Mouse (Mus musculus): Measurements from ENCODE around the gene Plekhj1. TPM values are rescaled to one million over a fixed set of nuclear protein-coding genes. Genes with fewer than 3 reads are reported as not detected.
A peak's percentile ranks its signal among the peaks of the same experiment; 100 is the strongest.

The Plekhj1 gene
- polyA plus RNA-seq, 1 experiment from 2014 or later: 142 TPM

DNA sequence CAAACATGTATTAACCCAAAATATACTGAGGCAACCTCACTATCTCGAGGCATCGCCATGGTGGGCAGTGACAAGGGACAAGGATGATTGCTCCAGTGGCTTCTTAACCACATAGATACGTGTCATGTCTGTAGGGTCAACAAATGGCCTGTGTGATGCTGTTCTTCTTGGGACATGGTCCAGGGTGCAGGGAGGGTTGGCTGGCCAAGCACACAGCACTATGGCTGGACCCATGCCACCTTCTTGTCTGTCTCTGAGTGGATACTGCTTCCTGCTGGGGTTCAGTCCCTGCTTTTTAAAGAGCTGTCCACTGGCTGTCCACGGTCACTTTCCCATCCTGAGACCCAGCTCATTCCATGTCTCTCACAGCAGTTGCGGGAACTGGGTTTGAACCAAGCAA lies 21.3 kb downstream of the Plekhj1 start:
- H3K4me3 ChIP-seq (ENCODE audit: low read depth, low read length): no peak overlapping the region
- no peaks in the 10 kb centered on the region for H3K4me1 ChIP-seq (replicated peaks; ENCODE audit: control insufficient read depth, insufficient read depth, low read length)
- 96% methylated on average over 5 of the region's 5 CpGs for WGBS
- H3K4me2 ChIP-seq (replicated peaks; ENCODE audit: low read depth, low read length): no peak overlapping the region
- no peak for DNase-seq (ENCODE audit: low spot score)
- no peaks in the 10 kb centered on the region for H3K27me3 ChIP-seq (ENCODE audit: control insufficient read depth, insufficient read depth, low read length)
- ATAC-seq (ENCODE audit: low FRiP score): no peak
- H3K9ac ChIP-seq (ENCODE audit: low read depth, low read length): no peak overlapping the region
- H3K36me3 ChIP-seq (ENCODE audit: control insufficient read depth, insufficient read depth, low read length): peaks cover 6% of the 10 kb centered on the region
- no peaks in the 10 kb centered on the region for H3K9me3 ChIP-seq (ENCODE audit: control insufficient read depth, low read length)
- H3K27ac ChIP-seq (ENCODE audit: low read depth, low read length): no peak overlapping the region

DNA sequence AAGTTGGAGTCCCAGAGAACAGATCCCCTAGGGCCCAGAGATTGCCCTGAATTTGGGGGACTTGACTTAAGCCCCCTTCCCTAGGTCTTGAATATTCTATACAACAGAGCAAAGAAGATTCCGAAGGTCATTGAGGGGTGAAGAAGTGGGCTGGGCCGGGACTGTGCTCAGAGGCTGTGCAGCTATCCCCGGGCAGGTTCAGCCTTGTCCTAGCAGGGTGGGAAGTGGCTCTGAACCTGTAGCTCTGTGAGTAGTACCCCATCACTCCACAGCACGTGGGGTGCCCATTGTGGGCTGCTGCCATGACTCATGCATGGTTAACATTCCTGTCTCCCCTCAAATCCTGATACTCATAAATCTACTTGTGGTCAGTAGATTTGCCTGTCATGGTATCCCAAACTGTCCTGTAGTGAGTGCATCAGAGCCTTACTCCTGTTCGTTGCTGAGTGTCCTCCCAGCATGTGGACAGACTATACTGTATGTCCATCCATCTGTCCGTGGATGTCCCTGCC lies 22.0 kb downstream of the Plekhj1 start:
- Histone ChIP-seq H3K27ac (ENCODE audit: low read depth, low read length) (no peak overlapping the region), H3K36me3 (ENCODE audit: control insufficient read depth, insufficient read depth, low read length) (peaks cover 3% of the 10 kb centered on the region)
- 88% methylated on average over 6 of the region's 6 CpGs for WGBS

DNA sequence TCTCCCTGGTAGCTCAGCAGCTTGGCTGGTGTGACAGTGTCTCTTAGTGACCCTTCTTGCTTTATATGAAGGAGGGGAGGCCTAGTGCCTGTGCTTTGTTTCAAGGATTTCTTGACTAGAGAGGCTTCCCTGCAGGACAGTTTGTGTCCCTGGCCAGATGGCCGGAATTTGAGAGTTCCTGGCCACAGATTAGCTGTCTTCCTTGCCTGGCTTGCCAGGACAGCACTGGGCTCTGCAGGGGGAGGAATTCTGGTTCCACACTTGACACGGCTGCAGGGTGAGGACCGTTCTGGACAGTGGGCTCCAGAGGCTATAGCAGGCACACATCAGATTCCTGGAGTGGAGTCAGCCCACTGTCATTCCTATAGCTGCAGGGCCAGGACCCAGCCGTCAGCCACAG lies 22.7 kb downstream of the Plekhj1 start:
- Histone ChIP-seq H3K27ac (ENCODE audit: low read depth, low read length) (no peak overlapping the region), H3K9me3 (ENCODE audit: control insufficient read depth, low read length) (no peaks in the 10 kb centered on the region), H3K4me3 (ENCODE audit: low read depth, low read length) (no peak overlapping the region), H3K4me2 (replicated peaks; ENCODE audit: low read depth, low read length) (no peak overlapping the region), H3K27me3 (ENCODE audit: control insufficient read depth, insufficient read depth, low read length) (no peaks in the 10 kb centered on the region), H3K36me3 (ENCODE audit: control insufficient read depth, insufficient read depth, low read length) (peaks cover 7% of the 10 kb centered on the region; the same call in 1 of the 2 replicates), H3K4me1 (replicated peaks; ENCODE audit: control insufficient read depth, insufficient read depth, low read length) (no peaks in the 10 kb centered on the region), H3K9ac (ENCODE audit: low read depth, low read length) (no peak overlapping the region)
- ATAC-seq (ENCODE audit: low FRiP score) (no peak), DNase-seq (ENCODE audit: low spot score) (no peak)
- WGBS: 91% methylated on average over 4 of the region's 4 CpGs

More for the DNA sequence above, 22.0 kb downstream of the Plekhj1 start:
- Histone ChIP-seq H3K4me3 (ENCODE audit: low read depth, low read length) (no peak overlapping the region), H3K9me3 (ENCODE audit: control insufficient read depth, low read length) (no peaks in the 10 kb centered on the region), H3K4me2 (replicated peaks; ENCODE audit: low read depth, low read length) (no peak overlapping the region), H3K27me3 (ENCODE audit: control insufficient read depth, insufficient read depth, low read length) (no peaks in the 10 kb centered on the region), H3K4me1 (replicated peaks; ENCODE audit: control insufficient read depth, insufficient read depth, low read length) (no peaks in the 10 kb centered on the region), H3K9ac (ENCODE audit: low read depth, low read length) (no peak overlapping the region)
- DNase-seq (ENCODE audit: low spot score) (no peak), ATAC-seq (ENCODE audit: low FRiP score) (no peak)

DNA sequence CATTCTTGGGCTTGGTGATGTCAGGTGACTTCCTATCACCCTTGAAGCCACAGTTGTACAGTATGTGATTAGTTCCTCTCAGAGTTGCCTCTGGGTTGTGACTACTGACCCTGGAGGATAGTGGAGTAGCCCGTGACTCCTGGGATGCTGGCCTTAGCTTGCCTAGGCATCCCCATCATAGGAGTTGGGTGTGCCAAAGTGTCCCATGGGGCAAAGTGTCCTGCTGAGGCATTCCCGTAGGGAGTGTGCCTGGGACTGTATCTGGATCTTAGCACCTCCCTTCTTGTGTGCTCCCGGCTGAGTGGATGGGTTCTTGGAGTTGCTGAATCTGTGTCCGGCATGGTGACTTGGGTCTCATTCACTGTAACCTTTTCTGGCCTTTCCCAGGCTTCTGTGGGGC lies 23.4 kb downstream of the Plekhj1 start:
- Histone ChIP-seq H3K4me3 (ENCODE audit: low read depth, low read length) (no peak overlapping the region), H3K9me3 (ENCODE audit: control insufficient read depth, low read length) (no peaks in the 10 kb centered on the region), H3K4me2 (replicated peaks; ENCODE audit: low read depth, low read length) (no peak overlapping the region), H3K4me1 (replicated peaks; ENCODE audit: control insufficient read depth, insufficient read depth, low read length) (no peaks in the 10 kb centered on the region), H3K27ac (ENCODE audit: low read depth, low read length) (no peak overlapping the region), H3K36me3 (ENCODE audit: control insufficient read depth, insufficient read depth, low read length) (peaks cover 7% of the 10 kb centered on the region; the same call in 1 of the 2 replicates), H3K27me3 (ENCODE audit: control insufficient read depth, insufficient read depth, low read length) (no peaks in the 10 kb centered on the region), H3K9ac (ENCODE audit: low read depth, low read length) (no peak overlapping the region)
- ATAC-seq (ENCODE audit: low FRiP score) (no peak), DNase-seq (ENCODE audit: low spot score) (no peak)
- WGBS: 92% methylated on average over 4 of the region's 4 CpGs

DNA sequence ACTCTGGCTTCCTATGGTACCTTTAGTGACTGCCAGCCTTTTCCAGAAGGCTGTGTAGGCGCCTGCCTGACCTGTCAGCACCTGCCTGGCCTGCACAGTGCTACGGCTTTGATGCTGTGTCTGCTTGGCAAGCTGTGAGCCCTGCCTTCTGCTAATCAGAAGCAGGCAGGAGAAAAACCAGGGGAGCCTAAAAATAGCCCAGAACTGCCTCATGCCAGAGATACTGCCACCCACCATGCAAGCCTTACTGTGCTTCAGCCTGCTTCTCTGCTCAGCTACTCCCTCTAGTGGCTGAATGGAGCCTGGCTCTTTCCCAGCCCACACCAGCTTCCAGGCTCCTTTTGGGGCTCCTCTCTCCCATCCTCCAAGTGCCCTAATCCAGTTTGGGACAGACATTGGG lies 23.9 kb downstream of the Plekhj1 start:
- no peak overlapping the region for H3K9ac ChIP-seq (ENCODE audit: low read depth, low read length)
- no peaks in the 10 kb centered on the region for H3K27me3 ChIP-seq (ENCODE audit: control insufficient read depth, insufficient read depth, low read length)
- no peak overlapping the region for H3K27ac ChIP-seq (ENCODE audit: low read depth, low read length)
- no peaks in the 10 kb centered on the region for H3K4me1 ChIP-seq (replicated peaks; ENCODE audit: control insufficient read depth, insufficient read depth, low read length)
- ATAC-seq (ENCODE audit: low FRiP score) (peak; percentile 22; the same call in 1 of the 2 replicates), DNase-seq (ENCODE audit: low spot score) (peak; percentile 82)
- no peak overlapping the region for H3K4me3 ChIP-seq (ENCODE audit: low read depth, low read length)
- 62% methylated on average over 2 of the region's 2 CpGs for WGBS
- H3K36me3 ChIP-seq (ENCODE audit: control insufficient read depth, insufficient read depth, low read length): peaks cover 7% of the 10 kb centered on the region; the same call in 1 of the 2 replicates
- H3K9me3 ChIP-seq (ENCODE audit: control insufficient read depth, low read length): no peaks in the 10 kb centered on the region
- no peak overlapping the region for H3K4me2 ChIP-seq (replicated peaks; ENCODE audit: low read depth, low read length)

DNA sequence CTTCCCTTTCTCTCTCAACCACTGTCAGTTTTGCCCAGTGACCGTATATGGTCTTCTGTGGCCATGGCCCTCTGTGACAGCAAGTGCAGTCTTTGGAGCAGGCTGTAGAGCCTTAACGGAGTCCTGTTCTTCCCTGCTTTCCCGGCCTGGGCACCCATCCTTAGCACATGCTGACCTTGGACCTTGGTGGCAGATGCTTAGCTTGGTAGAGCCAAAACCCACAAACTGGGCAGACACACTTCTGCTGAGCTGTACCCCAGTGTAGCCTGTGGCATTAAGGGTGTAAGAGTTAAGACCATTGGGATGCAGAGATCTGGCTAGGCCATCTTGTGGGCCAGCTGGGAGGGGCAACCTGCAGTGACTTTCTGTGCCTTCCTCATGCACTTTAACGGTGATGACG lies 24.6 kb downstream of the Plekhj1 start:
- WGBS: 88% methylated on average over 5 of the region's 5 CpGs
- no peak overlapping the region for H3K27ac ChIP-seq (ENCODE audit: low read depth, low read length)
- H3K4me2 ChIP-seq (replicated peaks; ENCODE audit: low read depth, low read length): no peak overlapping the region
- ATAC-seq (ENCODE audit: low FRiP score): no peak
- no peaks in the 10 kb centered on the region for H3K9me3 ChIP-seq (ENCODE audit: control insufficient read depth, low read length)
- no peaks in the 10 kb centered on the region for H3K4me1 ChIP-seq (replicated peaks; ENCODE audit: control insufficient read depth, insufficient read depth, low read length)
- H3K9ac ChIP-seq (ENCODE audit: low read depth, low read length): no peak overlapping the region
- no peak for DNase-seq (ENCODE audit: low spot score)
- peaks cover 11% of the 10 kb centered on the region; the same call in 1 of the 2 replicates for H3K36me3 ChIP-seq (ENCODE audit: control insufficient read depth, insufficient read depth, low read length)
- H3K4me3 ChIP-seq (ENCODE audit: low read depth, low read length): no peak overlapping the region
- no peaks in the 10 kb centered on the region for H3K27me3 ChIP-seq (ENCODE audit: control insufficient read depth, insufficient read depth, low read length)

DNA sequence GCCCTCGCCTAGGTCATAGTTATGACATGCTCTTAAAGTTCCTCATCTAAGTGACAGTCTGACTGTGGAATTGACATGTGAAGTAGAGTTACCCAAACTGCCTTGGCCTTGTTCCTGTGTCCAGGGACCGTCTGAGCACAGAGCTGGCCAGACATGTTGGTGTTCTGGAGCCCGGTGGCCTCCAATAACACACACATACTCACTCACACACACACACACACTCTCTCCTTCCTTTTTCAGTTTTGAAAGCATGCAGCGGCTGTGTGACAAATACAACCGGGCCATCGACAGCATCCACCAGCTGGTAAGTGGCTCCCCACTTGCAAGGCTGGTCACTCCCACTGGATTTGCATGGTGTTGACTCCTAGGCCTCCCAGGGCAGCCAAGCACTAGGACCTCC lies 30.1 kb downstream of the Plekhj1 start:
- ATAC-seq (ENCODE audit: low FRiP score) (no peak), DNase-seq (ENCODE audit: low spot score) (no peak)
- H3K4me3 ChIP-seq (ENCODE audit: low read depth, low read length): no peak overlapping the region
- H3K9ac ChIP-seq (ENCODE audit: low read depth, low read length): no peak overlapping the region
- H3K4me2 ChIP-seq (replicated peaks; ENCODE audit: low read depth, low read length): no peak overlapping the region
- no peaks in the 10 kb centered on the region for H3K9me3 ChIP-seq (ENCODE audit: control insufficient read depth, low read length)
- 87% methylated on average over 6 of the region's 6 CpGs for WGBS
- no peaks in the 10 kb centered on the region for H3K27me3 ChIP-seq (ENCODE audit: control insufficient read depth, insufficient read depth, low read length)
- H3K36me3 ChIP-seq (ENCODE audit: control insufficient read depth, insufficient read depth, low read length): 0 out of 2 replicates have a peak, but pooled peaks cover 8% of the 10 kb centered on the region
- H3K4me1 ChIP-seq (replicated peaks; ENCODE audit: control insufficient read depth, insufficient read depth, low read length): no peaks in the 10 kb centered on the region
- no peak overlapping the region for H3K27ac ChIP-seq (ENCODE audit: low read depth, low read length)

DNA sequence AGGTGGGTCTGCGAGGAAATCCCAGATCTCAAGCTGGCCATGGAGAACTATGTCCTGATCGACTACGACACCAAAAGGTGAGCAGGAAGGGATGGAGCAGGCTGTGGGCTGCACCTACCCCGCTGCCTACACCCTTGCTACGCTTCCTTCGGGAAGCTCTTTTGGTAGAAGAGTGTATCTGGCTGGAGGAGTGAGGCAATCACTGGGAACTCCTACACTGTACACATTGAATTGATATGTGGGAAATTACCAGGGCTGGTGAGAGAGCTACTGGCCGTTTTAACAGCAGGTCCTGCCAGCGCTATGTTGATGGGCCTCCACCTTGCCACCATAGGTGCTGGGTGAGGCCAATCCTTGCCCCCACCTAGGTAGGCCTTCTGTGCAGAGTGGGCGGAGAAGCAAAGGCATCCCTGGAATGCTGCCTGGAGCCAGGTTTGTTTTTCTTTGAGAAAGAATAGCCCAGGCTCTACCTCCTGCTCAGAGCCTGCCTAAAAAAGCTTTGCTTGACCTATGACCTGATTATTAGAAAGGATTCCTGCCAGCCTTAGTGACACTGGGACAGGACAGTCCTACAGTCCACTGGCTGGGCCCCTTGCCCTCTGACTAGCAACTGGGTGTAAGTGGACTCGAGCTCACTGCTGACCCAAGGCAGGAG lies 32.1 kb downstream of the Plekhj1 start:
- Histone ChIP-seq H3K36me3 (ENCODE audit: control insufficient read depth, insufficient read depth, low read length) (0 out of 2 replicates have a peak, but pooled peaks cover 6% of the 10 kb centered on the region), H3K4me3 (ENCODE audit: low read depth, low read length) (no peak overlapping the region), H3K4me1 (replicated peaks; ENCODE audit: control insufficient read depth, insufficient read depth, low read length) (no peaks in the 10 kb centered on the region), H3K4me2 (replicated peaks; ENCODE audit: low read depth, low read length) (no peak overlapping the region), H3K9ac (ENCODE audit: low read depth, low read length) (no peak overlapping the region), H3K9me3 (ENCODE audit: control insufficient read depth, low read length) (no peaks in the 10 kb centered on the region), H3K27ac (ENCODE audit: low read depth, low read length) (no peak overlapping the region), H3K27me3 (ENCODE audit: control insufficient read depth, insufficient read depth, low read length) (no peaks in the 10 kb centered on the region)
- ATAC-seq (ENCODE audit: low FRiP score) (no peak), DNase-seq (ENCODE audit: low spot score) (no peak)
- WGBS: 75% methylated on average over 10 of the region's 10 CpGs

DNA sequence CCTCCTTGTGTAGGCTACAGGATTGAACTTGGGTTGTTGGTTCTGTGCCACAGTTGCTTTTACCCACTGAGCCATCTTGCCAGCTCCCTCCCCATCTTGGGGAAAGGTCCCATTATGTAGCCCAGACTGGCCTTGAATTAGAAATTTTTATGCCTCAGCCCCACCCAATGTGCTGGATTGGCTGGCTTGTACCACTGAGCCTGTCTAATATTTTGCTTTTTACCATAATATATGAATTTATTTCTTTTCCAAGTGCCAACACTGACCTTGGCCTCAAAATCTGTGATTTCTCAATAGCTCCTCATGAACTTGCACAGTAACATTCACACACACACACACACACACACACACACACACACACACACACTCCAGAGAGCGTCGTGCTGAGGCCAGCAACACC lies 32.7 kb downstream of the Plekhj1 start:
- H3K4me3 ChIP-seq (ENCODE audit: low read depth, low read length): no peak overlapping the region
- no peak overlapping the region for H3K4me2 ChIP-seq (replicated peaks; ENCODE audit: low read depth, low read length)
- no peak for ATAC-seq (ENCODE audit: low FRiP score)
- no peaks in the 10 kb centered on the region for H3K27me3 ChIP-seq (ENCODE audit: control insufficient read depth, insufficient read depth, low read length)
- 0 out of 2 replicates have a peak, but pooled peaks cover 3% of the 10 kb centered on the region for H3K36me3 ChIP-seq (ENCODE audit: control insufficient read depth, insufficient read depth, low read length)
- H3K9ac ChIP-seq (ENCODE audit: low read depth, low read length): no peak overlapping the region
- 83% methylated on average over 2 of the region's 2 CpGs for WGBS
- no peaks in the 10 kb centered on the region for H3K9me3 ChIP-seq (ENCODE audit: control insufficient read depth, low read length)
- H3K27ac ChIP-seq (ENCODE audit: low read depth, low read length): no peak overlapping the region
- H3K4me1 ChIP-seq (replicated peaks; ENCODE audit: control insufficient read depth, insufficient read depth, low read length): no peaks in the 10 kb centered on the region
- DNase-seq (ENCODE audit: low spot score): no peak

Data from hindbrain, embryonic 11.5 days (tissue).